Mouse (Mus musculus) heart, adult 8-10 months (tissue): ENCODE measurements around the gene Limch1. TPM values are rescaled to one million over a fixed set of nuclear protein-coding genes. Genes with fewer than 3 reads are reported as not detected.

ENCODE experiments used
- DNase-seq: peaks from one replicate; pipeline ENCODE4 v3.0.0; 2022; ENCODE audit warnings: low spot score
- total RNA-seq, 4 experiments: library from RNA; stranded (reverse); gene quantifications; 2 replicates each; pipeline ENCODE4 v1.2.4; 2022

The Limch1 gene
- total RNA-seq, 4 experiments from 2014 or later, result 278 to 326 (median 303) TPM

DNA sequence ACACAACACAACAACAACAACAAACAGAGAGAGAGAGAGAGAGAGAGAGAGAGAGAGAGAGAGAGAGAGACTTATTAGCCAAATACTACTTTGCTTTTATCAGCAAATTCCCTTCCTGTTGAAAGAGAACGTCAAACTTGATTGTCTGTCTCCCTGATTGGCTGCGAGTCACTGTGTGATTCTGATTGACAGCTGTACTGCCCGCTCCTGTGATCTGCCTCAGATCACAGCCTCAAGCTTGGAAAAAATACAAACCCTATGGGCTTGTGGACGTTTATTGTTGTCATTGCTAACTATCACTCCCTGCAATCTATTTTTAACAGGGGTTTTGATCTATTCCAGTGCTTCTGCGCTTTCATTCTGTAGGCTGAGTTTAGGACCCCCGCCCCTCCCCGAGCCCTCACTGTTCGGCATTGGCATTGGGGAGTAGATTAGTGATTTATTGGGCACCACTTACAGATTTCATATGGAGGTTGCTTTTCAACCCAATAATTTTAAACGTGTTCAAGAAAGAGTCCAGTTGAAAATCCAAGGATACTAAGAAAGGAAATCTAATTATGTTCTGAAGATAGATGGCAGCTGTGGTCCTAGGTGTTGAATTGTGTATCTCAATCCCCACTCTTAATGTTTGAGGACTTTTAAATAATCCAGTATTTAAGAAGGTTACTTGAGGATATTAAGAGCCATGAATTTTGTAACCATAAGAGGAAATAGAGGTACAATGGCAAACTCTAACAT is 39.2 kb downstream of the Limch1 start:
- no peak for DNase-seq

DNA sequence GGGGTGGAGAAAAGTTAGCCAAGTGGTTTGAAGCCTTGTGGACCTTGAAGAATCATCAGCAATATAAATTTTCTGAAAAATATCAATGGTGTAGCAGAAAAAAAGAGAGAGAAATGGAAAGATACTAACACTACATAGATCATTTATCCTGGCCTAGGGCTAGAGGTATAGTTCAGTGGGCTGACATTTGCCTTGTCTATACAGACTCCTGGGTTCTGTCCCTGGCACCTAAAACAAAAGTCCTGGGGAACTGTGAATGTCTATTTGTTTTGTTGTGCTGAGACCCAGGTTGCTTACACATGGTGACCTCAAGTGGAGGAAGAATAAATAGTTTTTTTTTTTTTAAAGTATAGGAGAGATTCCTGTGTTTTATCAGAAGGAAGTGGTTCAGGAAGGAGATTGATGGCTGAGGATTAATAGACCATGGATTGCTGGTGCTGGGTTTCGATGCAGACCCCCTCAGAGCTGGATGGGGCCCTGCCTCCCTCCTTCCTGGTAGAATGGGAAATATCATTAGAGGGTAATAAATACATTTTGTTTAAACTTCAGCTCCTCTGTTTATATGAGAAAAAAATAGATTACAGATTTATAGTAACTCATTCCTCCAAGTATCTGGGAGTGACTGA is 40.5 kb downstream of the Limch1 start:
- DNase-seq, result no peak

DNA sequence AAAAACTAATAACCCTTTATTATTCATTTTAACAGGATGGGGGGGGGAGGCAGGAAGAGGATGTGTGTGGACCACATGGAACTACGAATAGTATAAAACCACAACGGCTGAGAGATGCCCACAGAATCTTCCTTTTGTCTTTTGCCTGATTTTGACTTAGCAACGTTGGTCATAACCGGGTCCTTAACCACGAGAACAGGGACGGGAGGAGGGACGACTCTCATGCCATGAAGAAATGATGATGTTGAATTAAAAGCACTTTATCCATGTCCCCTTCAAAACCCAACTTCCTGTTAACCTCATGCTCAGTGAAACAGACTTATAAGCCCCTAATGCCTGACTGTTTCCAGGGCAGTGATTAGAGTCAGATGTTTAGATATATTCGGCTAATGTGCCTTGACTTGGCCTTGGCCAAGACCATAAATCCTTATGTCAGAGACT is 41.0 kb downstream of the Limch1 start:
- no peak for DNase-seq

DNA sequence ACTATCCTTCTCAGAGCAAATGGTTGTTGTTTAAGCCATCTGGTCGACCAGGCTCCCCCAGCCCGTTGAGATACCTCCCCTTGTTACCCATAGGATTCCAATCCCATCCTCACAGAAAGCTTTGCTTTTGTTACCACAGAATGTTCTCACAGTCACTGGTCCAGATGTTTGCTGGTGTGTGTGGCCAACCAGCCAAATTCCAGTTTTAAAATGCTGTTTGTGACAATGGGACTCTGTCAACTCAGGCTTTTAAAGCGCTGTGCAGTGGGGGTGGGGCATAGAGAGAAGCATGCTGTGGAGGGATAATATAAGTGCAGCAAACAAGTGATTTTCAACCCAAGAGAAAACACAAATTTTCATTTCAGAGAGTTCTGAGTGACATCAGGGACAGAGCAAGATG is 43.4 kb downstream of the Limch1 start:
- DNase-seq, result no peak

DNA sequence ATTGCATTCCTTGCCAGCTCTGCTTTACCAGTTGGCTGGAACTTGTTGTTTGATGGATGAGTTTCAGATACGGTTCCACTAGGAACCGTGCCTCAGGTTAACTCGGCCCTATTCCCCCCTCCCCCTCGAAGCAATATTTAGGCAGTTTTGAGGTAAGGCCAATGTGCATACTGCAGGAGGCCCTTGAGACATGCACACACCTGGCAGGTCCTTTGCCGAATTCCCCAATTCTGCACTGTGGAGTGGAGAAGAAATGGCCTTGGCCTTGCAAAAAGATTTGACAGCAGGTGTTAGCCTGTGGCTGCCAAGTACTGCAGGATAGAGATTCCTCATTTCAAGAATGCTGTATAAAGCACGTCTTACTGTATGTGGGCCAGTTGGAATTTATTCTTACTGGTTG is 45.5 kb downstream of the Limch1 start:
- DNase-seq, result no peak

DNA sequence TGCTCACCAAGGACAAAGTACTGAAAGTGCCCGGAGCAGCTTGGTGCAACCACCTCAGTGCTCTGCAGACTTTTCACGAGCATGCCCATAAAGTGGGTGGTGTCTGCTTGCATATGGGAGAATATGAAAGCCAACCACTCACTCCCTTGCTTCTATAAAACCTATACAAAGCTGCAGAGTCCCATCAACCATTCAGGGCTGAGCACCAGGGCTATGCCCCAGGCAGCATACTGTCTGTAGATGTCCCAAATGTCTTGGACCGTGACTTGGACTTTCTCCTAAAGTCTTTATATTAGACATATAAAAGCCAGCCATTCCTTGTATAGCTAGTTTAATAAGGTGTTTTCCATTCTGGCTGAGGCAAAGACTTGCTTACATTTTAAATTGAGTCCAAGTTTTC is 47.6 kb downstream of the Limch1 start:
- DNase-seq, result no peak

DNA sequence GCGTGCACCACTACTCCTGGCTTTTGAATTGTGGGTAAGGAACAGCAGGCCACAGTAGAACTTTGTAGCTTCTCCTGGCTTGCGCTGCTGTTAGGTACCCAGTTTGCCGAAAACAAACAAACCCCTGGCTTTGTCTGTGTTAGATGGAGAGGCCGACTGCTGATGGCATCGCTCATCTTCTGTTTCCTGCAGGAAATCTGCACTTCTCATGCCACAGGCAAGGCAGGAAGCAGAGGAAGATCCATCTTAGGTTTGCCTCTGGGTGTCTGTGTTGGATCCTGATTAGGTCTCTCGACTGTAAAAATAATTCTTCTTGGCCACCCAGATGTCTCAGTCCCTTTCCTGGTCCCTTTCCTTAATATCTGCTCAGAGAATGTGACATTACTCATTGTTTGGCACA is 51.7 kb downstream of the Limch1 start:
- no peak for DNase-seq

DNA sequence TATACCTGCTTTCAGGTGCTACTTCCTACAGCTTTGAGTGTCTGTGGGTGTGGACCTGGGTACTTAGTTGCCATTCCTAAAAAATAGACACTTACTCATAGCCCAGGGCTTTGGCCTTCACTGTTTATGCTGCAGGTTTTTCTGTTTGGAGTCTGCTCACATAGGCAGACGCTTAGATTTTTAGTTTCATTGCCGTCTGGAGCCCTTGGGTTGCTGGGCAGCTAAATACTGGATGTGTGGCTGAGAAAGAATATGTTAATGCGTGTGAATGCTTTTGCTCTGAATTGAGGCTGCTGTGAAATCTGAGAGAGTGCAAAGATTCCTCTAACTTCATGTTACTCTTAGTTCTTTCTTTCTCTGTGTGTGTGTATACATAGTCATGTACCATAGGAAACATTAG is 52.5 kb downstream of the Limch1 start:
- no peak for DNase-seq

DNA sequence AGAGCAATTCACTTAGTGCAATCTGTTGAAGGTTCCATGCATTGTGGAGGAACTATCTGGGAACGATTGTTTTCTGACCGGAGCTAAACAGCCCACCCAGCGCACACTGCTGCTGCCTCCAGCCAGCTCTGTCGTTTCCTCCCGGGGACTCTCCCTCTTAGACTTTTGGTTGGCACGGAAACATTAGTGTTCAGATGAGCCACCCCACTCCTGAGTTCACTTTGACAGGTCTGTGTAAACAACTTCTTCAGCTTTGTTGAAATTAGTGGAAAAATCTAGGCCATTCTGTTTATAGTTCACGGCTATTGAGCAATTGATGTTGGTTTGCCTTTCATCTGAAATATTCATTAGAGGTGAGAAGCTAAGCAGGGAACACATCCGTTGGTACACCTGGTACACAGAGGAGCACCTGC is 53.0 kb downstream of the Limch1 start:
- DNase-seq, result peak; percentile 42

DNA sequence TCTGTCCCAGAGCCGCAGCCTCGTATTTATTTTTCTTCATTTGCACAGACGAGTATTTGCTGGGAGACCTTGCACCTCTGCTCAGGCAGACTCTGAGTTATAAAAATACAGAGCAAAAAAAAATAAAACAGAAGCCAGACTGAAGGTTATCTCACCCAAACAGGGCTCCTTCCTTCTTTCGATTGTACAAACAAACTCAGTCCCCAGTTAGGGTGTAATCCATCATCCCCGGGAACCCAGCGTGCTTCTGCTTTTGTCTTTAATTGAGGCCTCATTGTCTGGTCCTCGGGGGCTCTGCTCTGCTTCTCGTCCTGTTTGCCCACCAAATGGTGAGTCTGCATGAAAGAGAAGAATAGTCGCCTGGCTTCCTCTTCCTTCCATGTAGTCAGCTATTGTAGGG is 54.6 kb downstream of the Limch1 start:
- no peak for DNase-seq

DNA sequence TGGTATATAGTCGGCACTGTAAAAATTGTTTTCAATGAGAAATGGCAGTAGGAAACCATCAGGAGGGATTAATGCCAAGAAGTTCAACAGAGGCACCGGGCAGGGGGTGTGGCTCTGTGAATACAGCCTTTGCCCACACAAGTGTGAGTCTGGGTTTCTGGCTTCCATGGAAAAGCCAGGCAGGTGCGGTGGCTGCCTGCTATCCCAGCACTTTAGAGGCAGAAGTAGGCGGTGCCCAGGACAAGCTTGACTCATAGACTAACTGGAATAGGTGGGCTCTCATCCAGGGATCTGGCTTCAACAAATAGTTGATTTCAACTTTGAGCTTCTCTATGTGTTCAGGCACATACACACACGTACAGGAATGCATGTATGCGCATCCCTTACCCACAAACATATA is 55.4 kb downstream of the Limch1 start:
- no peak for DNase-seq

DNA sequence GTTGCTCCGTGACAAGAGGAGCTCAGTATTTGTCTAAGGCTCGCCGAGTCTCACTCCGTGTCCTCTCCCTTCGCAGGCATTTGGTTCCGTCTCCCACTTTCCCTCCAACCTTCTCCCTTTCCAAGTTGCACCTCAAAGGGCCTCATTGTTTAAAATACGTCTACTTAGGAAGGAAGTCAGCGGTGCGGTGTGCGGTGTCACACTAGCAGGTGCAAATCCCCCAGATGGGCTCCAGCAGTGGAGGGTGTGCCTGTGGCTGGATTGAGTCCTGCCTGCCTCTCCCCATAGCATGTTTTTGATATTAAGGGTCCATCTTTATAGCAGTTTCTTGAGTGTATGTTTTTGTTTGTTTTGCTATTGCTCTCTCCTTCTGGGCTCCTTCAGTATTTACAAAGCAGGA is 56.6 kb downstream of the Limch1 start:
- DNase-seq, result no peak

DNA sequence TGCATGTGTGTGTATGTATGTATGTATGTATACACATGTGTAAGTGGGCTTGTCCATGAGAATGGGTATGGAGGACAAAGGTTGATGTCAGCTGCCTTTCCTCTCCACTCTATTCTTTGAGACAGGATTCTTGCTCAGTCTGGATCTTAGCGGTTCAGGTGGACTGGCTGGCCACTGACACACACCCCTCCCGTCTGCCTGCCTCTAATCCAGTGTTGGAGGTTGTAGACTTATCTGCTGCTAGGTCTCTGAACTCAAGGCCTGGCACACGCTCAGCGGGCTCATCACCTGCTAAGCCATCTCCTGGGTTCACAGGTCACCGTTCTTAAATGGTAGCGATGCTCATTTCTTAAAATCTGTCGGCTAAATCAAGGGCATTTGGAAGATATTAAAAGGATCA is 60.7 kb downstream of the Limch1 start:
- DNase-seq, result no peak

DNA sequence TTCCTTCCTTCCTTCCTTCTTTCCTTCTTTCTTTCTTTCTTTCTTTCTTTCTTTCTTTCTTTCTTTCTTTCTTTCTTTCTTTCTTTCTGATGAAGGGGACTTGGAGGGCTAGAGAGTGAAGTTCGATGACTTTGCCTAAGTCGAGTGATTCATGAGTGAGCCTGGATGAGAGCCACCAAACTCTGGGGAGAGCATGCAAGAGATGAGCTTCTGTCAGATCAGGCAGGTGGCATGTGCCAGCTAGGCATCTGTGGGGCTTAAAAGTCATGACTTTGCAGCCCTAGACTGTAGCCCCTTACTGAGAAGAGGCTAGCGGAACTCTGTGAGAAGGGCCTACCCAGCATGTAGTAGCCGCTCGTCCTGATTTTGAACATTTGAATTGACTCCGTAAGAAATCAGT is 62.1 kb downstream of the Limch1 start:
- no peak for DNase-seq

DNA sequence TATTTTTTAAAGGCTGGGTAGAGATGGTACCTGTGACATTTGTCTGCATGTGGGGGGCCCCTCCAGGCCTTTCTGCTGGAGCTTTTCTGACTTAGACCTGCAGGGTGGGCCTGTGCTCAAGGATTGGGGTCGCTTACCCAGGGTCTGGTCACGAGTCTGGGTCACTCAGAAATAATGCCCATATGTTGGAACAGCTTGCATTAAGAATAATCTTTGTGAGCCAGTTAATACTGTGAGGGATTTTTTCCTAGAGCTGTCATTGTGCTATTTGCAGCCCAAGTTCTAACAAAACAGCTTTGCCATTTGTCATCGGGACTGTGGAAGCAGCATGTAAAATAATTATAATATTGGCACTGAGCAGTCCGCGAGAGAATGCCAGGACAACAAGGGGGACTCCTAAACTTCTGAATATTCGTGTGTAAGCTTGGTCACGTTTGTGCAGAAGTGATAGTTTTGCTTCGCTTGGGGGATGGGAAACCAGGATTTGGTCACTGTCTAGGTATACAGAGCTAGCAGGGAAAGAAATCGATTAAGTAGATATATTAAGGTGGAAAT is 63.5 kb downstream of the Limch1 start:
- DNase-seq, result peak; percentile 27

DNA sequence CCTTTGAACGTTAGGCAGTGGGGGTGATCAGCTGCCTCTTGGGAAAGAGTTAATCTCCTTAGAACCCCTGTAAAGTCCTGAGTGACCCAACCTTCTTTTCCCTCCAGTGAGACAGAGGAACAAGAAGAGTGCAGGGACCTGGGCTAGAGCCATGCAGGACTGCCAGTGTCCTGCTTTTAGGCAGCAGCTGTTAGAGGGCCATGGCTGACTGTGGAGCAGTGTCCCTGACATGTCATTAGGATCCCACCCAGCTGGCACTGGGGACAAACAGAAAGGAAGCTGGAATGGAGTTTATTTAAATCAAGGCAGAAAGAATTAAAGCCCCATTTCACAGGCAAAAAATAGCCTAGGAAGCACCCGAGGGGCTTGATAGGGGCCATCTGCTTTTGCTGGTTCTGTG is 64.8 kb downstream of the Limch1 start:
- no peak for DNase-seq

DNA sequence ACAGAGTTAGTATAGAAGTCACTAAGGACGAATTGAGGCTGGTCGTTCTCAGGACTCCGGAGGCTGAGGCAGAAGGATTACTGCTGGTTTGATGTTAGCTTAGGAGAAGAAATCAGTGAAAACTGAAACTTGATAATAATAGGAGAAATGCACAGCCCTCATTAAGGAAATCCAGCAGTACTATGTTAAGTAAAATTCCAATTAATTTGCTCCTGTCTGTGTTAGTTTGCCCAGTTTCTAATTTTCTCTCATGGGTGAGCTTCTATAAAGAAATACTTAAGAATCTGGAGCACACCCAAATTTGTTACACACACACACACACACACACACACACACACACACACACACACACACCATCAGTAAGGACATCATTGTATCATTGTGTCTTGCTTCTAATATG is 69.0 kb downstream of the Limch1 start:
- no peak for DNase-seq

DNA sequence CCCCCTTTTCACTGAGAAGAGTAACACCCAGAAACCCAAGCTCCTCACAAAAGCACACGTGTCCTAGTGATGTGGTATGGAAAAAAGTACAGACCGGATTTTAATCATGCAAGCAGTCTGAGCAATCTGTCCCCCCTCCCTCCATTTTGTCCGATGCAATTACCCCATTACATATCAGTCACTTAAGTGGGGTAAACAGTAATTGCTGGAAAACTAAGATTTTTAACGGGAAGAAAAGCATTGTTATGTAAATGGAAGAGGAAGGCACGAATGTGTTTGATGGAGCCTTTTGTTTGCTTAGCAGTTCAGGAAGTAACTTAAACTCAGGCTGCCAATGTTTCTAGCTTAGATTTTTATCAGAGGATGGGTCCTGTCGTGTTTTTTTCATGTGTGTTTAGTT is 70.2 kb downstream of the Limch1 start:
- DNase-seq, result no peak

DNA sequence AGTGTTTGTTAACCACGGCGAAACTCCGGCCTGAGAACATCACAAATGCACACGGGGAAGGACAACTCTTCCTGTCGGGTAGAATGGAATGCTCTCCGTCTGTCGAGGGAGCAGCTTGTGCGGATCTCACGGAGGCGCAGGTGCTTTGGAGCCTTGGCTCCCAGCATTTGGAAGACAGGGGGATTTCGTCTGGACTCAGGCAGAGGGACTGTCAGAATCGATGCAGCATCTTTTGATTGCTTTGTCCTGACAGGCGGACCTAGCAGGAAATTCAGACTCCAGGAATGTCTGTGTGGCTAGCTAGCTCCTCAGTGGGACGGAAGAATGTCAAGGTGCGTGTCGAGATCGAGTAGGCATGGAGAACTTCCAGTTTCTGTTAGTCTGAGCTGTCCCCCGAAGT is 71.1 kb downstream of the Limch1 start:
- DNase-seq, result no peak

DNA sequence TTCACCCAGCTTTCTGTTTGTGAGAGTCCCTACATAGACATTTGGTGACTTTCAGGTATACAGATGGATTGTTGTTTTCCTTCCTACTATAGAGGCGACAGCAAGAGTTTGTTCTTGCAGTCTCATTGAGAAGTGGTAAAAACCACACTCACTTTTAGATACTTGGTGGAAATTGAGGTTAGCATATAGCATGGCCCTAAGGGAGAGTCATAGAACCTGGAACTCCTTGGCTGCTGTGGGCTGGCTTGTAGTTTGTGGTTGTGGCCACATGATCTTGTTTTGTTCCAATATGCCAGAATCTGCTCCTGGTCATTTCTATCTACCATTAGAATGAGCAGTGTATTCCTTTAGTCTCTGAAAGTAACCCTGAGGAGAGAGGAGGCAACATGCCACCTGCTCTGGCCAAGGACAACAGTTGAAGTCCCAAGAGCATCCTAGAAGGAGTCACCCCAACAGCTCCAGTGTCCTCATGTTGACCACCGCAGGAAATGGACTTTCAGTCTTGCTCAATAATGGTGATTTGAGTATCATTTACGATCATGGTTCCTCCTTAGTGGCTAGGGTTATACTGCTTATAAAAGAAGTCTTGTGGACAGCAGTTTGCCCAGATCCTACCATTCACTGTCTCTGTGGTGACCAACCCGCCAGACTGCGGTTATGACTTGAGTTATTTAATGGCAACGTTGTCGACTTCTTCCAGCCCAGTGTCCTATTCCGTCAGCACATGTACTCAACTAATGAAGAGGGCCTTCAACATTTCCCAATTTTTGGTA is 71.7 kb downstream of the Limch1 start:
- DNase-seq, result no peak

DNA sequence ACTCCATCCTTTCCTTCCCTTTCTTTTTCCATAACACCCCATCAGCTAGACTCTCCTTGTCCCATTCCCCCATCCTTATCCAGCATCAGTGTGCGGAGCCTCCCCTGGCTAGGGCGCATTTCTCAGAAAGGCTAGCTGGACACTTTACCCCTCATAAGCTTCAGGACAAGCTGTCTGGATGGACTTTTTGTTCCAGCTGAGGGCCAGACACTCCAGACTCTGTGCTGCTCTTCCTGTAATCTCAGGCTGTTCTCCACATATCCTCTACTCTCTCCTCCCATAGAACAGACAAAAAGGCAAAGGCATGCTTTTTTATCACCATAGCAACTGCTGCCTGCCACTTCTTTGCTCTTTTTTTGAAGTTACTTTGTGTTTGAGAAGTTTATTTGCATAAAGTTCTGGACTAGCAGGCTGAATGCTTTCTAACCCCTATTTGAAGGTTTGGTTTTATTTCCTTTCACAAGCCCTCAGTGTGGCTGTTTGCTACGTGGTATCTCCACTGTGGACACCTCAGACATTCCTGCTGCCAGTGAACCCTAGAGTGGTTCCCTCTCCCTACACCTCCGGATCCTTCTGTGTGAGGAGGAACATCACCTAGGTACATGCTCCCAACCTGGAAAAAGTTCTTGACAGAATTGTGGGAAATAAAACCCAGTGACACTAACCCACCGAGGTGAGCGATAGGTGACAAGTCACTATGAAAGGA is 77.0 kb downstream of the Limch1 start:
- no peak for DNase-seq

DNA sequence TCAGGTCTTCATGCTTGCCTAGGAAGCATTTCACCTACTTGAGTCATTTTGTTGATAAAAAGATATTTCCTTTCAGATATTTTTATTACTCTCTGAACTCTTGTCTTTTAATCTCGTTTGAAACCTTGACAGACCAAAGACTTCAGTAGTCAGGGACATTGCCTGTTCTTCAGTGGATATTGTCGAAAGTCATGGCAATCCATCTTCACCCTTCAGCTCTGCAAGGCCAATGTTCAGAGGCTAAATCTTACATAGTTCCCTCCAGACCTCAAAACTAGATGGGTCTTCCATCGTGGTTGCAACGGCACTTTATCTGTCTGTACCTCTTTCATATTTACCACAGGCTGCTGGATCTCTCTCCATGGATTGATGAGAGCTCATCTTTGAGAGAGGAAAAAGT is 80.0 kb downstream of the Limch1 start:
- DNase-seq, result no peak
